Mouse (Mus musculus) Patski (cell line): Measurements from ENCODE around the gene Cdpf1. TPM values are rescaled to one million over a fixed set of nuclear protein-coding genes. Genes with fewer than 3 reads are reported as not detected.
A peak's percentile ranks its signal among the peaks of the same experiment; 100 is the strongest.

Experiments
- ATAC-seq: fragments of 100-300 bp; one replicate; pipeline ENCODE4 v1.8.0; 2021
- CTCF ChIA-PET: fragments of 350-600 bp; sonication (Branson Sonifier 250); formaldehyde crosslinking; loops from one replicate; lab custom pipeline; 2022; ENCODE audit warnings: inconsistent platforms; lab: Charles Lee
- POLR2A ChIA-PET: fragments of 350-600 bp; sonication (Branson Sonifier 250); formaldehyde crosslinking; loops from one replicate; lab custom pipeline; 2022; ENCODE audit warnings: antibody characterized with exemption, inconsistent platforms; lab: Charles Lee
- DNase-seq: peaks from one replicate; pipeline ENCODE4 v3.0.0-alpha.2; 2011; ENCODE audit warnings: low read depth, low spot score
- H3K27me3 ChIP-seq: fragments of 371-371 bp; one replicate; pipeline ENCODE4 v1.5.1; 2021
- CTCF ChIP-seq: fragments of 100-300 bp; IDR thresholded peaks from one replicate; pipeline ENCODE4 v1.5.1; 2021
- in situ Hi-C: fragments of 300-500 bp; cut with MboI; formaldehyde crosslinking; loops from 3 replicates; pipeline ENCODE4 v1.11.1; 2018; ENCODE audit warnings: low pct_unique_long_range_greater_than_20kb, mixed read lengths
- polyA plus RNA-seq: library from polyadenylated mRNA; unstranded; gene quantifications from one replicate; pipeline ENCODE4 v1.2.3, GENCODE M21; 2021

The Cdpf1 gene
- polyA plus RNA-seq = 17.5 TPM

- CTCF ChIA-PET = interaction anchor here (0.9 kb wide), 1 partner anchor 83 kb away, joined by 3 read pairs; no protein-coding TSS in a partner anchor
- H3K27me3 ChIP-seq = peaks cover 18% of the 10 kb centered on the region
- DNase-seq (peak; percentile 61), ATAC-seq (peak; percentile 82)
- TF ChIP-seq CTCF = no peak
- in situ Hi-C loops = no loop called here
- POLR2A ChIA-PET = interaction anchor here (0.6 to 1.1 kb wide), 2 partner anchors 21 to 30 kb away, joined by 3 read pairs; partner anchors contain the start of gene Ttc38
Observed at GRCm38 (mm10) chr15:85811535-85812277, at the start of gene Cdpf1. Gene Cdpf1 (minus strand): TSS chr15:85811697.

GRCm38 (mm10) chr15:85859490-85860031, 48.1 kb upstream of the Cdpf1 start, which contains the start of gene Gtse1:
Gene Gtse1 (plus strand): TSS chr15:85859745.
- TF ChIP-seq CTCF = no peak
- peak; percentile 68 for DNase-seq
- CTCF ChIA-PET = interaction anchor here (2.5 kb wide), 1 partner anchor 8 kb away, joined by 11 read pairs; no protein-coding TSS in a partner anchor
- POLR2A ChIA-PET = interaction anchor here (0.9 to 1.1 kb wide), 2 partner anchors 19 to 254 kb away, joined by 3 read pairs; partner anchors contain the start of gene Trmu
- peak; percentile 90 for ATAC-seq
- in situ Hi-C loops = no loop called here
- H3K27me3 ChIP-seq = no peaks in the 10 kb centered on the region

GRCm38 (mm10) chr15:85858980-85859489, 47.5 kb upstream of the Cdpf1 start:
- CTCF ChIA-PET = interaction anchor here (2.5 kb wide), 1 partner anchor 9 kb away, joined by 11 read pairs; no protein-coding TSS in a partner anchor
- DNase-seq (no peak), ATAC-seq (peak; percentile 23)
- in situ Hi-C loops = no loop called here
- no peaks in the 10 kb centered on the region for H3K27me3 ChIP-seq
- no peak for TF ChIP-seq CTCF
- POLR2A ChIA-PET = interaction anchor here (0.9 to 1.1 kb wide), 2 partner anchors 20 to 254 kb away, joined by 3 read pairs; partner anchors contain the start of gene Trmu

- in situ Hi-C loops = no loop called here
- ATAC-seq = no peak
- POLR2A ChIA-PET = no interaction called here
- DNase-seq = no peak
- TF ChIP-seq CTCF = no peak
- CTCF ChIA-PET = no interaction called here
- H3K27me3 ChIP-seq = no peaks in the 10 kb centered on the region
Observed at GRCm38 (mm10) chr15:85851656-85852392, 40.3 kb upstream of the Cdpf1 start.

GRCm38 (mm10) chr15:85845071-85845470, 33.6 kb upstream of the Cdpf1 start:
- ChIA-PET POLR2A (no interaction called here), CTCF (no interaction called here)
- no peak for TF ChIP-seq CTCF
- DNase-seq (no peak), ATAC-seq (no peak)
- H3K27me3 ChIP-seq = no peaks in the 10 kb centered on the region
- in situ Hi-C loops = no loop called here

- TF ChIP-seq CTCF = no peak
- no peak for ATAC-seq
- ChIA-PET CTCF (interaction anchor here (0.9 to 3.6 kb wide), 3 partner anchors 14 to 129 kb away, joined by 3 to 13 read pairs (median 6); no protein-coding TSS in a partner anchor), POLR2A (no interaction called here)
- DNase-seq = no peak
- in situ Hi-C loops = no loop called here
- H3K27me3 ChIP-seq = no peaks in the 10 kb centered on the region
Observed at GRCm38 (mm10) chr15:85841796-85842360, 30.4 kb upstream of the Cdpf1 start.

- in situ Hi-C loops = no loop called here
- TF ChIP-seq CTCF = peak; percentile 78
- ATAC-seq = no peak
- ChIA-PET CTCF (interaction anchor here (2.3 to 3.6 kb wide), 2 partner anchors 27 to 128 kb away, joined by 6 to 13 read pairs; no protein-coding TSS in a partner anchor), POLR2A (no interaction called here)
- DNase-seq = no peak
- H3K27me3 ChIP-seq = no peaks in the 10 kb centered on the region
Observed at GRCm38 (mm10) chr15:85840983-85841382, 29.5 kb upstream of the Cdpf1 start.

GRCm38 (mm10) chr15:85836887-85837286, 25.4 kb upstream of the Cdpf1 start:
- no peaks in the 10 kb centered on the region for H3K27me3 ChIP-seq
- DNase-seq = no peak
- CTCF ChIA-PET = no interaction called here
- ATAC-seq = no peak
- POLR2A ChIA-PET = no interaction called here
- in situ Hi-C loops = no loop called here
- TF ChIP-seq CTCF = no peak

GRCm38 (mm10) chr15:85835335-85835734, 23.8 kb upstream of the Cdpf1 start:
- in situ Hi-C loops = no loop called here
- CTCF ChIA-PET = interaction anchor here (0.9 to 2.2 kb wide), 2 partner anchors 17 to 32 kb away, joined by 3 to 7 read pairs; no protein-coding TSS in a partner anchor
- no peak for DNase-seq

More at GRCm38 (mm10) chr15:85835335-85835734, 23.8 kb upstream of the Cdpf1 start:
- no peaks in the 10 kb centered on the region for H3K27me3 ChIP-seq
- ATAC-seq = no peak
- TF ChIP-seq CTCF = no peak
- POLR2A ChIA-PET = no interaction called here
